Mouse (Mus musculus) brain, embryonic 14.5 days (tissue): ENCODE data around the gene Ifi202b. TPM values are rescaled to one million over a fixed set of nuclear protein-coding genes. Genes with fewer than 3 reads are reported as not detected.
"Not testable (repeated sequence)": the region's sequence is repeated elsewhere in the genome, so short reads cannot be mapped to it uniquely, and the experiment has no call there.

Source experiments
- DNase-seq: peaks from one replicate; pipeline ENCODE4 v3.0.0-alpha.2; 2011; ENCODE audit warnings: low read depth
- CTCF ChIP-seq: fragments of 200-500 bp; IDR thresholded peaks from 2 replicates; pipeline ENCODE4 v1.5.1; 2012; ENCODE audit warnings: inconsistent platforms, mild to moderate bottlenecking, moderate library complexity, borderline replicate concordance; ENCODE audit not compliant: insufficient read depth, insufficient read length; ENCODE audit errors: extremely low read depth
- POLR2A ChIP-seq: fragments of 200-500 bp; IDR thresholded peaks from 2 replicates; pipeline ENCODE4 v1.6.1; 2012; ENCODE audit warnings: mild to moderate bottlenecking, inconsistent platforms, borderline replicate concordance; ENCODE audit not compliant: poor library complexity, insufficient read depth, insufficient read length, severe bottlenecking; ENCODE audit errors: extremely low read depth
- polyA plus RNA-seq: library from polyadenylated mRNA; depleted of rRNA; stranded (reverse); fragments of >200 nt; gene quantifications from 2 replicates; pipeline ENCODE4 v1.2.3, GENCODE M21; 2012; rRNA removed

Gene Ifi202b
- 0.05 and 0.10 TPM in 2 replicates for polyA plus RNA-seq

DNA sequence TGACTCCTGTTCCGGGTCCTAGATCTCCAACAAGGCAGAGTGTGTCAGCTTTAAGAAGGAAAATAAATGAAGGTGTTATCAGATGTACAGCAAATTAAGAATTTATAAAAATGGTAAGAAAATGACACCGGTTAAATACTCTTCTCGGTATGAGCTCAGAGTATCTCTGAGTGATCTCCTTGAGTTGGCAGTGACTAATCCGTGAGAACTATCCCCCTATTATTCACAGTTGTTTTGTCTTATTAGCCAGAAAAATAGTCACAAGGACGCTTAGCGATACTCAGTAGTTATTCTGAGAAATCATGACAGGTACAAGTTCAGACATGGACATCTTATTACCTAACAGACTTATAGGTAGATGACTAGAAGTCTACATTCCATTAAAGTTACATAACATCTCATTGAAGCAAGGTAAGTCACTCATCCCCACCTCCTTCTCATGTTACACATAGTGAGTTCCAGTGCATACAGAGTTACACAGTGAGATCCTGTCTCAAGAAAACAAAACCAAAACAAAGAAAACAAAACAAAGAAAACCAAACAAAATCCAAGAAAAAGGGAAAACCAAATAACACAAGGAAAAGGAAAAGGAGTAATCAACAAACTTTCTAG is at the start of gene Ifi202b:
TSS of gene Ifi202b (minus strand) at position 51 of the 612 bp plus-strand sequence.
- not testable (repeated sequence) for DNase-seq

DNA sequence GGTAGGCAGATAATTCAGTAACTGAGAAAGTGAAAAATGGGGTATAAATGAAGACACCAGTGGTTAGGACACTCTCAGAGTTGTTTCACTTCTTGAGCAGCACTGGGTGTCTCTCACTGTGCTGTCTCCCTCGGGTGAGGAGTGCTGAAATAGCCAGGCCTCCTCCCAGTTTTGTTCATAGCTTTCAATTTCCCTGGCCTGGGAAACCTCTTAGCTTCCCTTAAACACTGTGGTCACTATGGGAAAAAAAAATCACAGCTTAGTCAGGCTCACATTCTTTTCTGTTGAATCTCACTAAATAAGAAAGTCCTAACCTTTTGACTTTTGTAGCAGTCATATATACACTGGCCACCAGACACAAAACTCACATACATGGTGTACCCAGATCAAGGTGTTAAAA is 49.2 kb upstream of the Ifi202b start, which contains the start of gene Ifi205:
TSS of gene Ifi205 (minus strand) at position 113 of the 400 bp plus-strand sequence.
- DNase-seq = no peak
- TF ChIP-seq CTCF = no peak
- TF ChIP-seq POLR2A = no peak

DNA sequence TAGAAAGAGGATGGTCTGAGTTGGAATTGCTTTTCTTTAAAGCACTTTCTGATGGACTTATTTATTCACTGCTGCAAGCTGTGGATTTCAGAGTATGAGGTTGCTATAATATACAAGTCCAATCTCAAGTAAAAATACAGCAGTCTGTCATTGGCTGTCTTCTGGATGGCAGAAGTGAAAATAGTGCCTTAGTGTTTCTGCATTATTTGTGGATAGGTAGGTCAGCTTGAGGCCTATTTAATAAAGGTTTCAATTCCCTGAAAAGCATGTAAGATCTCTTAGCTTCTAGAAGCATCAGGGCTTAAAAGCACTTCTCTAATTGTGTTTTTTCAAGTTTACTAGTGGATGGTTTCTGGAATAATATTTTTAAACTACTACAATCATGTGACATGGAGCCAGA is 24.5 kb upstream of the Ifi202b start:
- not testable (repeated sequence) for DNase-seq

DNA sequence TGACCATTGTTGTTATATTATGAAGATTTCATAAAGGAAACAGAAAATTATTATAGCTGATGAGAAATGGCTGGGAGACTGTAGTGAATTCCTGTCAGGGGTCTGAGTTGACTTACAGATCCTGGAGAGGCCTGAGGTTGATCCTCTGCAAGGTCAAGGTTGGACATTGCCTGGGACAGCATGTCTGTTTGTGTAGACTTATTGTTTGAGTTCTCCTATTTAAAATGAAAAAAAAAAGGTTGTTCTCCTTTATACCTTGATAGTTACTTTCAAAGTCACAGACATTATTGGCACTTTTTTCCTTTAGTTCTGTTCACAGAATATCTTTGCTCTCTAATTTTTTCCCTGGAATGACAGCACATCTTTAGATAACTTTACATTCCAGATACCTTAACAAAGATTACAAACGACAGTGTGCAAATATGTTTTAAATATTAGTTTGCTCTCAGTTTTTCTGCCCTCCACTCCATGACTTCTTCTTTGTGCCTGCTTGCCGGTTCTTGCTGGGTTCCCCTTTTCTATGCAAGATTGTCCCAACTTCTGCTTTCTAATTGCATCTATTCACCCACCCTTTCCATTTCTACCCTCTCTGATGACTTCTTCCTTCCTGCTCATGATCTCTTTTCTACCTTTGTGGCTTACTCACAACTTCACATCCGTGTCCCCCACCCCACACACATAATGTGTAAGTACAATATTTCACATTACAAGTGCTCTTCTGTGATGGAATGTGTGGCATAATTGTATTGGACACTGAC is 22.0 kb upstream of the Ifi202b start:
- not testable (repeated sequence) for DNase-seq

DNA sequence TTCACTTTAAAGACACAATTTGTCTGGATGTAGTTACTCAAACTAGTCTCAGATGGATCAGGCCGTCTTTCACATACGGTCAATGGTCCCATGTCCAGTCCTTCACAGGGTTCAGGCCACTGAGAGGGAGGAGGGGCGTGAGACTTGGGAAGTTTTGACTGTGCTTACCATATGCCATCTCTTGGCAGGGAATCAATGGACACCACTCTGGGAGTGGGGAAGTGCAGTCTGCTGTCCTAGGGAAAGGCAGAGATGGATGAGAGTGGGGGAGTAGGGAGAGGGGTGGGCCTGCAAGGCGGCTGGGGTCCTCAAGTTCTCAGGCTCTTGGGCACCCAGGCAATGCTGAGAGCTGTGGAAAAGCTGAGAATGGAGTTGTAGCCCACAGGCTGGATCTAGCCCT is 12.5 kb upstream of the Ifi202b start:
- TF ChIP-seq POLR2A (no peak), CTCF (no peak)
- DNase-seq = no peak

DNA sequence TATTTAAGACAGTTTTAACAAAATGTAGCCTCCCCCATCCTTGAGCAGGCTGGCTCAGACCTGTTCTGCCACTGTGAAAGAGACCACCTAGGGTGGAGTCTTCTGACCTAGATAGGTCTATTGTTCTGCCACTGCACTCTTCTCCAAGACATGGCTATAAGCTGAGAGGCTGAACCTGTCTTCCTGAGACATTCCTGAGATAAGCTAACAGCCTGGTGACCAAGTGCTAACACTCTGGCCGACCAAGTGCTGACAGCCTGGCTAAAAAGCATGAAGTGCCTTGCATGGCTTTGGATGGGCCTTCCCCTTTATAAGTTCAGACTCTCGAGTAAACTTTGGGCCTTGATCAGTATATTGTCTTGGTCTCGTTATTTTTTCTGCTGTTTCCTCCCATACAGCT is 1.5 kb downstream of the Ifi202b start:
- not testable (repeated sequence) for DNase-seq

DNA sequence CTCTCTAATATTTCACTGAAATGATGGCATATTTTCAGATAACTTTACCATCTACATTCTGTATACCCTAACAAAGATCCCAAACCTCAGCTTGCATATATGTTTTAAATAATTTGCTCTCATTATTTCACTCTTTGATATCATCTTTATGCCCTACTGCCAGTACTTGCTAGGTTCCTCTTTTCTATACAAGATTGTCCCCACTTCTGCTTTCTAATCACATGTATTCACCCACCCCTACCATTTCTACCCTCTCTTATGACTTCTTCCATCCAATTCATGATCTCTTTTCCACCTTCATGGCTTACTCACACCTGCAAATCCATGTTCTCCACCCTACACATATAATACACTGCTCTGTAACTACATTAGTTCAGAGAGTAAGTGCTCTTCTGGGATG is 4.9 kb downstream of the Ifi202b start:
- no peak for DNase-seq
- TF ChIP-seq POLR2A (no peak), CTCF (no peak)

DNA sequence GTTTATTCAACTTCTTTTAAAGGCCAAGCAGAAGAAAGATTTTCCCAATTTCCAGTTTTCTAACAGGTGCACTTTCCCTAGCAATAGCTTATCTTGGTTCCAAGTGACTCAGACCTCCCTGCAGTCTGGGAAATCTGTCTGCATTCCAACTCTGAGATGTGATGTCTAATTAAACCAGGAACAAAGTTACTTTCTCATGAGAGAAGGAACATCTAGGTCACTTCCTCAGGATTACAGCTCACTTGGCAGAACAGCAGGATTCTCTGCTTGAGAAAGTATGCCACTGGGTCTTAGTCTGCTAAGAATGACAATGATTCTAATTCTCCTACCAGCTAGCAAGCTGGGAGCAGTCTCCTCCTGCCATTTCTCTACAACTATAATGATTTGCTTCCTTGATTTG is 9.4 kb downstream of the Ifi202b start:
- DNase-seq = no peak
- TF ChIP-seq CTCF (no peak), POLR2A (no peak)

DNA sequence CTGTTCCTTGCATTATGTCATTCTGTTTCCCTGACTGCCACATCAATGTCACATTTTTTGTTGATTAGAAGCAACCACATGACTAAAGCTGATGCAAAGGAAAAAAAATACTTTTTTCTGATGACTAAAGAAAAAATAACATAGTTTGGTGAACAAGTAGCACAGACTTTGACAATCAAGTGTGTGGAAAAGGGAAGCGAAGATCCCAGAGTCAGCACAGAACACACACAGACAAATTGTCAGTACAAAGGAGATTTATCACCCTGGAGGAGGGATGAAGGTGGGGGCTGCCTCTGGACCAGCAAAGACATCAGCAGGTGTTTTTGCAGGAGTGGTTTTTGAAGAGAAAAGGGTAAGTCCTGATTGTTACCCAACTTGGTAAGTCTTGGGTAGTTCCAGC is 21.1 kb downstream of the Ifi202b start:
- not testable (repeated sequence) for DNase-seq

DNA sequence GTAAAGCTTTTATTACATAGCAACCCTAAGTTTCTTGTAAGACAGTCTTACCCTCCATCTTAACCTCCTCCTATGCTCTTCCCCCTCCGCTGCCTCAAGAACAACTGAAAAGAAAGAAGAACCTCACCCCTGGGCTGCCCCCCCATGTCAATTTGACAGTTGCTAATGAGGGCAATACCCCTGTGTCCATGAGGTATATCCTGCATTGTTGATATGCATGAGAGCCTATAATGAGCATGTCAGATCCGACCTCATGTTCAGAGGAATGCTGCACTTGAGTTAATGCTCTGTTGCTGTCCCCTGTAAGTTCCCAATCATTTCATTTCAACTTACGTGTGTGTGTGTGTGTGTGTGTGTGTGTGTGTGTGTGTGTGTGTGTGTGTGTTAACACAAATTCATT is 22.5 kb downstream of the Ifi202b start:
- not testable (repeated sequence) for DNase-seq

DNA sequence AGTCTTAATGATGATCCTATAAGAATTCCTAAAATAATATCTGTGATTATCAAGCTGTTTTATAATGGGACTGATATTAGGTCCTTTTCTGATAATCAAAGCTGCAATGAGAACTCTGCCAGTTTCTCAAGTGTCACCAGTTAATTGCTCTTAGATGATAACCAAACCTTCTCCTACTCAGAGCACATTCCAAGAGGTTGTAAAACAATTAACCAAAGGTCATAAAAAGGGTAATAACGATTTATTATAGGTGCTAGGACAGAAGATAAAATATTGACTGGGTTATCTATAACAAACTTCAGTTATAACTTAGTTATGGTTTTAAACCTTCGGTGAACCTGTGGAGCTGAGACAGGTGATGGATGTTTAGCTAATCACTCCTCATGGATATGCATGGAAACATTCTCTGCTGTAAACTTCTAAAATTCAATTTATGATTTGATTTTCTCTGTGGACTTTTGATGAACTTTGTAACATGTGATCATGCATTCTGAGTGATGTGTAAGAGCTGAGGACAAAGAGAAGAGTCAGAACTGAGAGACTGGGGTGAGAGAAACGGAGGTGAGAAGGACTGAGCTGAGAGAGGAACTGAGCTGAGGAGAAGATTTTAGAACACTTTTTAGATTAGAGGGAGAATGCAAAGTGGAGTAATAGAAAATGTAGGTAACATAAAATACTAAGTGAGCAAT is 26.6 kb downstream of the Ifi202b start:
- DNase-seq = not testable (repeated sequence)

DNA sequence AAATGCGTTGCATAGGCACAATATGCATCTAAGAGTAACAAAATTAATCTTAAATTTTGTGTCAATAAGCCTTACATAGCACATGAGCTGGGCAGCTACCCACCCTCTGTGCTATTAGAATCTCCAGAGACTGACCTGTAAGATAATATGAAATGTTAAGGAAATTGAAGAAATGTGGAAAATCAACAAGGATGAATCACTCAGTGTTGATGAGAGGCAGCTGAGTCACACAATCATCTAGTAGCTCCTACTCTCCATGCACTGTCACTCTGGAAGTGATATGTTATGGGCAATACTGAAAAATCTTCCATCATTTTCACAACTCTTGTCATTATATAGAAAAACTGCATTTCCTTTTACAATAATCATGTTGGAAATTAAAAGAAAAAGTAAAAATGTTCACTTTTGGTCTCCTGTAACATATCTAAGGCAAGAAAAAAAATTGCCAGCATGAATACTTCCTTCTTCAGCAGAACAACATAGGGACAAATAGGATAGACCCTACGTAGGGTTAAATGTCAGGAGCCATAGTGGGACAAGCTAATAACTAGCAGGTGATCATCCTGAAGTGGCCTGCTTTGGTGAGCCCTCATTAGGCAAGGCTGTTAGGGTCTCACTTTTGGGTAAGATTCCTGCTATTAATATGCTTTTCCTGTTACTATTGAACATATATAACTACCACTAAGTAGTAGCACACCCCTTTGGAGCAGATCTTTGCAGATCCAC is 27.3 kb downstream of the Ifi202b start:
- TF ChIP-seq CTCF = no peak
- TF ChIP-seq POLR2A = no peak
- no peak for DNase-seq

DNA sequence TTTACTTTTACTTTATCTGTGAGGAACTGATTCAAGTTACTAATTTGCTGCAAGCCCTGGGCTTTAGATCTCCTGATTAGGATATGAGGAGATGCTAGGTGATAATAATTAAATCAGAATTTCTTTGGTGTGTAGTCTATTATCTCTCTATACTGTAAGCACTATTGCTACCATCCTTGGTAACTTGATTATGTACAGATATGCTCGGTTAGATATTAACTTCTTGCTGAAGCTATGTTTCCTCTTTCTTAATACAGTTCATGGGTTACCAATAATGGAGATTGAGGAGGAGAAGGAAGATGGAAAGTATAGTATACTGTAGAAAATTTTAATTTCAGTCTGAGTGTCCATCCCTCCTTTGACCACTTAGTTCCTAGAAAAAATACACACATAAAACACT is 29.0 kb downstream of the Ifi202b start:
- no peak for DNase-seq
- TF ChIP-seq CTCF (no peak), POLR2A (no peak)

DNA sequence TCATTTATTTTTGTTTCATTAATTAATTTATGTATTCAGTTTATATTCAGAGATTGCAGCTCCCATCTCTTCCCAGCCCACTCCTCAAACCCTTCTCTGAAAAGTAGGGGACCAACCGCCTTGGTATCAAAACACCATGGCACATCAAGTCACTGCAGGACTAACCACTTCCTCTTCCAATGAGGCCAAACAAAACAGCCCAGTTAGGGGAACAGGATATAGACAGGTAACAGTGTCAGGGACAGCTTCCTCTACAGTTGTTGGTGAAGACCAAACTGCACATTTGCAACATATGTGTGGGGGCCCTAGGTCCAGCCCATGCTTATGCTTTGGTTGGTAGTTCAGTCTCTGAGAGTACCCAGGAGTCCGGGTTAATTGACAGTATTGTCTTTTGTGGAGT is 33.5 kb downstream of the Ifi202b start:
- DNase-seq = not testable (repeated sequence)

DNA sequence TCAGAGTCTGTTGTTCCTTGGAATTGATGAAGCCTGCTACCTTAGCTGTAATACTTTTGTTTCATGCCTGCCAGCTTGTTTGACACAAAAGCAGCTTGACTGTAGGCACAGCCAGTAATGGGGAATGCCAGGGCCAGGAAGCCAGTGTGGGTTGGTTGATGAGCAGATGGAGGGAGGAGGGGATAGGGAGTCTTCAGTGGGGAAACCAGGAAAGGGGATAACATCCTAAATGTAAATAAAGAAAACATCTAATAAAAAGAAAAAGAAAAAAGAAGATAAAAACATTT is 39.8 kb downstream of the Ifi202b start:
- peak; percentile 15 for DNase-seq

DNA sequence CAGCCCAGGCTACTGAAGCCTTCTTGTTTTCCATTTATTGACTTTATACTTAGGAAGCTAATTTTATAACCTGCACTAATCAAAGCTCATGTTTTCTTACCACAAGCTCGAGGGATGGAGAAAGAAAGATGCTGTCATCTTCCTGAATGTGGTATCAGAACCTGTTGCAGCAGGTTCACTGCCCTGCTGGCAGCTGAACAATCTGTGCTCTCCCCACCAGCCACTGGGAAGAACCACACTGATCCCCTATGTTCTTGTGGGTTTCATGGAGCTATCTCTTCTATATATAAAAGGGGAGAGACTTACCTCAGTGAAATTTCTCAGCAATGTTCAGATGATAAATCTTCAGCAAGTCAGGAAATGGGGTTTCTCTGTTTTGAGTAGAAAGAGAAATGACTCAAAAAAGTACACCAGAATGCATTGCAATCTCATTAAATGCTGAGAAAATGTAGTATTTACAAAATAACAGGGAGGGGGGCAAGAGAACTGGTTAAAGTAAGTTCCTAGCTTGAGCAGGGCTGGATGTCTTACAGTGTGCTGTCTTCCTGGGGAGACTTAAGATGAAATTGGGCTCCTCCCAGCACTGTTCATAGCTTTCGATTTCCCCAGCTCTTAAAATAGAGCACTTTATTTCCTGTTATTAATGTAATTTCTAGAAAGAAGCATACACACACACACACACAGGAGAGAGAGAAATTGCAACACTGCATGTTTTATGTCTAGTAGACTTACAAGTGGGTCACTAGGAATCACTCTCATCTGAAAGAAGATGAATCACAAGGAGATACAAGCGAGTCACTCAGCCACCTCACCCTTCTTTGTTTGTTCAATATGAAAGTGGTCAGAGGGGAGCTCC is 40.4 kb downstream of the Ifi202b start, which contains the start of the genes Mndal and Ifi203:
TSS of gene Mndal (minus strand) at position 568 of the 856 bp plus-strand sequence.
TSS of gene Ifi203 (minus strand) at position 749 of the 856 bp plus-strand sequence.
- DNase-seq = not testable (repeated sequence)

DNA sequence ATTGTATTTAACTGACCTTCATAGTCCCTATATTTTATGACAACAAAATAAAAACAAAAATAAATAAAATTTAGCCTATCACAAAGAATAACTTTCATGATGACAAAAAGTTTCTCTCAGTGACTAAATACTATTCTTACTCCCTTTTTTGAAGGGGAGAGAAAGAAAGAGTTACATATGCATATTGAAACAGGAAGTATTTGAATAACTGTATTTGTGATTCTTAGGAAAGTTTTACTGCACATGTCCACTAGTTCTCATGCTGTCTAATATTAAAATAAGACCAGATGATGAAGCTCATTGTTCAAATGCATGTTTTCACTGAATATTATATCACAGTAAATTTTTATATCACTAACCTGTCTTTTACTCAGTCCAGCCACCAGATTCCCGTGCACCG is 41.0 kb downstream of the Ifi202b start:
- not testable (repeated sequence) for DNase-seq
